Mouse (Mus musculus): ENCODE data around the gene Dlx1.
A peak's percentile ranks its signal among the peaks of the same experiment; 100 is the strongest.

The Dlx1 gene

GRCm38 (mm10) chr2:71546640-71547071 lies 18.7 kb downstream of the Dlx1 start, which contains the start of gene Dlx2:
TSS of gene Dlx2 (minus strand) at chr2:71546754.
- no peak for DNase-seq (ENCODE audit: low spot score)

GRCm38 (mm10) chr2:71547829-71548228 lies 19.9 kb downstream of the Dlx1 start:
- no peak for DNase-seq (ENCODE audit: low spot score)

- no peak for DNase-seq (ENCODE audit: low spot score)
Measured at GRCm38 (mm10) chr2:71550330-71550729, 22.4 kb downstream of the Dlx1 start.

- DNase-seq (ENCODE audit: low spot score): no peak
Measured at GRCm38 (mm10) chr2:71551704-71552103, 23.8 kb downstream of the Dlx1 start.

GRCm38 (mm10) chr2:71556071-71556470 lies 28.2 kb downstream of the Dlx1 start:
- no peak for DNase-seq (ENCODE audit: low spot score)

GRCm38 (mm10) chr2:71566466-71566865 lies 38.6 kb downstream of the Dlx1 start:
- no peak for DNase-seq (ENCODE audit: low spot score)

- DNase-seq (ENCODE audit: low spot score): no peak
Measured at GRCm38 (mm10) chr2:71573736-71574135, 45.8 kb downstream of the Dlx1 start.

- no peak for DNase-seq (ENCODE audit: low spot score)
Measured at GRCm38 (mm10) chr2:71577059-71577458, 49.1 kb downstream of the Dlx1 start.

- DNase-seq (ENCODE audit: low spot score): peak; percentile 26
Measured at GRCm38 (mm10) chr2:71580632-71581466, 52.9 kb downstream of the Dlx1 start.

GRCm38 (mm10) chr2:71581488-71581887 lies 53.6 kb downstream of the Dlx1 start:
- no peak for DNase-seq (ENCODE audit: low spot score)
